Mouse (Mus musculus) right cerebral cortex, postnatal 4 days (tissue): Measurements from ENCODE around the gene Hist1h3e.
A peak's percentile ranks its signal among the peaks of the same experiment; 100 is the strongest.
"Not testable (repeated sequence)": the region's sequence is repeated elsewhere in the genome, so short reads cannot be mapped to it uniquely, and the experiment has no call there.

Source experiments
- DNase-seq: peaks from one replicate; pipeline ENCODE4 v3.0.0-alpha.2; 2022

The Hist1h3e gene

DNA sequence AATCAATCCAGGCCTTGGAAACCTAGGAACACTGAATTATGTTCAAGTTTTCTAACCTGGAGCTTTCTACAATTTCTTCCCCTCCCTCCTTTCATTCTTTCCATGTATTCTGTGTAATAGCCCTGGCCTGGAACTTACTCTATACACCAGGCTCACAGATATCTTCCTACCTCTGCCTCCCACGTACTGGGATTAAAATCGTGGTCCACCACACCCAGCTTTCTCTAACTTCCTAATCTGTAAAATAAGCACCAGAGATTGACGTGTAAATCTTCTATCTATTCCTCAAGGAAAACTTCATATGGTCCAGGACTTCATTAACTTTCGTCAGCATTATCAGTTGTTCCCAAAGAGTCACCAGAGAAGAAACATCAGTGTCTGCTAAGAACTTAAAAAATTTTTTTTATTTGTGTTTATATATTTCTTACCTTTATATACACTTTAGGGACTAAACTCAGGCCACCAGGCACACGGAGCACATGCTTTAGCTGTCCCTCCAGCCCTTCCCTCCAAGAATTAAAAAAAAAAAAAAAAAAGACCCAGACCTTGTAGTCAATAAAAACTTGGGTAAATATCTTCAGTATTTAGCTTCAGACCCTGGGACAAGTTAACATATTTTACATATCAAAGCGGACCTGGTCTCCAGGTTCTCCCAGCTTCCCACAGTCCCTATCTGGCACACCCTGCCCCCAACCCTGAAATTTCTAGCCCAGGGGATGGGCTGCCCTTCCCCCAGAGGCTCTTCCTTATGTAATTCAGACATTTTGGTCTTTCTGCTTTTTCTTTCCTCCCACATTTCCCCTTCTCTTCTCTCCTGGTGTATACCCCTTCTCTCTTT, 20.3 kb upstream of the Hist1h3e start:
- no peak for DNase-seq

DNA sequence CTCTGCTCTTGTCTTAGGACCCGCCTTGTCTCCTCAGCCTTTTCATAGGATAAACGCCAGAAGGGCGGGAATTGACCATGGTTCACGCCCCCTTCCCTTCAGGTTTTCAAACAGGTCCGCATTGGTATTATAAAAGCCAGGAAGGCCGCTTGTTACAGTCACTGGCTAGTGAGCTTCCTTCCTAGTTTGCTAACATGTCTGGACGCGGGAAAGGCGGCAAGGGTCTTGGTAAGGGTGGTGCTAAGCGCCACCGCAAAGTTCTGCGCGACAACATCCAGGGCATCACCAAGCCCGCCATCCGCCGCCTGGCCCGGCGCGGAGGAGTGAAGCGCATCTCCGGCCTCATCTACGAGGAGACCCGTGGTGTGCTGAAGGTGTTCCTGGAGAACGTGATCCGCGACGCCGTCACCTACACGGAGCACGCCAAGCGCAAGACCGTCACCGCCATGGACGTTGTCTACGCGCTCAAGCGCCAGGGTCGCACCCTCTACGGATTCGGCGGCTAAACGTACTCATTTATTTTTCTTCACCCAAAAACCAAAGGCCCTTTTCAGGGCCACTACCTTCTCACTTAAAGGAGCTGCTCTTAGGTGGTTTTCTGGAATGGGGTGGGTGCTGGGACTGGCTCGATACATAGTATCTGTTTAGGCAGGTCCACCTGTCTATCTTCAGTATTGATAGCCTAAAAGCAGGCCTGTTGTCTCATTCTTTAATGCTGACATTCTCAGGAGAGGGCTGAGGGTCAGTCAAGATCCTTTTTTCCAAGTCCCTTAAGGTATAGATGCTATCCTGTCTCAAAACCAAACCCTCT, 19.4 kb upstream of the Hist1h3e start, which contains the start of gene Hist1h4d:
Gene Hist1h4d (plus strand): TSS at position 191 of the 811 bp plus-strand sequence.
- peak; percentile 81 for DNase-seq

DNA sequence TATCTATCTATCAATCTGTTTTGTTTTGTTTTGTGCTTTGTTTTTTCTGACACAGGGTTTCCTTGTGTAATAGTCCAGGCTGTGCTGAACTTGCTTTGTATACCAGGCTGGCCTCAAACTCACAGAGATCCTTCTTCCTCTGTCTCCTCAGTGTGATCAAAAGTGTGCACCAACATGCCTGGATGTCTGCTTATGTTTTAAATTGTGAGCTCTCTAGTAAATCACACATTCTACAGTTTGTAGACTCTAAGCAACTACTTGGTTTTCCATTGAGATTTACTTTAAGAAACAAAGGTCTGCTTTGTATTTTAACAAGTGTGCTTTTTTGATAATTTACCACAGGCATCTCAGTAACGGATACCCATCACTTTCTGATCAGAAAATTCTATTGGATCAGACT, 15.7 kb upstream of the Hist1h3e start:
- no peak for DNase-seq

DNA sequence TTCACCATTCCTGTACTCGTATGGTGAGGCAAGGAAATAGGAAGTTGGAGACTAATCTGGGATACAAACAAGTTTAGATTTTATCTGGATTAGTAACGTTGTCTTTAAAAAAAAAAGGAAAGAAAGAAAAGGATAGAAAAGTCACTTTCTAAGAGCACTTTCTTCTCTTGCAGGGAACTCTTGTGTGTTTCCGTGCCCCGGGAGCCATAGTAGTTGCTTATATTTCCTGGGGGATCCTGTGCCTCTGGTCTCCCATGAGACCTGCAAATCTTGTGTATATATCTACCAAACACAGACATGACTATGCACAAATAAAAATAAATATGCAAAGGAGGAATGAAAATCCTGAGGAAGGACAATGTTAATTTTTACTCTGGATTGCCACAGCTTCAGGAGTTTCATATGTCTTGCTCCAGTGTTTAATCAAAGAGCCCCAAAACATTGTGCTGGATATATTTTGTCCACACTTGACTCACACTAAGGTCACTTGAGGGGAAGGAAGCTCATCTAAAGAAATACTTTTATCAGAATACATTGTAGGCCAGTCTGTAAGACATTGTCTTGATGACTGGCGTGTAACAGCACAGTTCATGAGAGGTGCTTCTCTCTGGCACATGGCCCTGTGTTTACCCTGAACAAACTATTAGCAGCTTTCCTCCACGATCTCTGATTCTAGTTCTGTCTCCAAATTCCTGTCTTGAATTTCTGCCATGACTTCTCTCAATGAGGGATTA, 14.9 kb upstream of the Hist1h3e start:
- DNase-seq = no peak

DNA sequence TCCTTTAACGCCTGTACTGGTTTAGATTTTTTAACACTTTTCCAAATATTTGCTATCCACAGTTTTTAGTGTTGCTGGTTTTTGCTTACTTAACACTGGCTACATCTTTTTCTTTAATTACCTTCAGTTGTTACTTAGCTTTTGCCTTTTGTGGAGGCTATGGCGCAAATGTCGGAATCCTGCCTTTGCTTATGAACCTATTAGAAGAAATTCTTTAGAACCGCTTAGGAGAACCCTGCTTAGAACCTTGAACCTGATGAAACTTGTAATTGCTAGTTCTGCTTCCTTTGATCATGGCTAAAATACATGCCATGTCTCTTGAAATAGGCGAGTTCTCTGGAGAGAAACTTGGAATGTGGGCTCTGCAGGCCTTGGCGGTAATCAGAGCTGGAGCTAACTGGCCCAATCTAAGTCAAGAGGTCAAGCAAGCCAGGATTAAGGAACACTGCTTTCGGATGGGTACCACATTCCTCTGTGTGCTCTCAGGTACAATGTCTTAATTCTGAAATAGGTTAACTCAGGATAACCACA, 14.2 kb upstream of the Hist1h3e start:
- DNase-seq = no peak

DNA sequence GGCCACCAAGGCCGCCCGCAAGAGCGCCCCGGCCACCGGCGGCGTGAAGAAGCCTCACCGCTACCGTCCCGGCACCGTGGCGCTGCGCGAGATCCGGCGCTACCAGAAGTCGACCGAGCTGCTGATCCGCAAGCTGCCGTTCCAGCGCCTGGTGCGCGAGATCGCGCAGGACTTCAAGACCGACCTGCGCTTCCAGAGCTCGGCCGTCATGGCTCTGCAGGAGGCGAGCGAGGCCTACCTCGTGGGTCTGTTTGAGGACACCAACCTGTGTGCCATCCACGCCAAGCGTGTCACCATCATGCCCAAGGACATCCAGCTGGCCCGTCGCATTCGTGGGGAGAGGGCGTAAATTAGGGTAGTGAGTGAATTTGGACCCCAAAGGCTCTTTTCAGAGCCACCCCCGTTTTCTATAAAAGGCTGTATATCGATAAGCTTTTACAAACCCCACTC, 13.7 kb upstream of the Hist1h3e start:
- not testable (repeated sequence) for DNase-seq

DNA sequence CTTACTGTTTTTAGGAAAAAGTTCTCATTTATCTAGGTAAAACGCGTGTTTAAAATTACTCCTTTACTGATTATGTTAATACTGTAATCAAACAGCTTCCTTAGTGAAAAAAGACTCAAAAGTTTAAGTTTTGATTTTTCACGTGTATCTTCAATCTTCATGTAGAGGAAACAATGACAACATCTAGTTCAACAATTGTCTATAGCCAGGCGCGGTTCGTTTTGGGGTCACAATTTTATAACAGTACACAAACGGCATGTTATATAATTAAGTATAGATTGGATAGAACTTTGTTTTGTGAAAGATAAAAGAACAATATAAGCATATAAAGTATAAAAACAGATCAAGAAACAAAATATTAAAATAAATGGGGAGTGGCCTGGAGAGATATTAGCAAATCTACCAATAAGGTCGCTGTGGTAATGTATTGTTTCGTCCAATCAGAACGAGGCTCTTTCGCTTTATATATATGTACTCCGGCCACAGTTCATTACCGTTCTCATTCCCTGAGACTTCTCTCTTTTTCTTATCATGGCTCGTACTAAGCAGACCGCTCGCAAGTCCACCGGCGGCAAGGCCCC, 13.2 kb upstream of the Hist1h3e start, which contains the start of gene Hist1h3d:
Gene Hist1h3d (plus strand): TSS at position 493 of the 581 bp plus-strand sequence.
- DNase-seq = no peak

DNA sequence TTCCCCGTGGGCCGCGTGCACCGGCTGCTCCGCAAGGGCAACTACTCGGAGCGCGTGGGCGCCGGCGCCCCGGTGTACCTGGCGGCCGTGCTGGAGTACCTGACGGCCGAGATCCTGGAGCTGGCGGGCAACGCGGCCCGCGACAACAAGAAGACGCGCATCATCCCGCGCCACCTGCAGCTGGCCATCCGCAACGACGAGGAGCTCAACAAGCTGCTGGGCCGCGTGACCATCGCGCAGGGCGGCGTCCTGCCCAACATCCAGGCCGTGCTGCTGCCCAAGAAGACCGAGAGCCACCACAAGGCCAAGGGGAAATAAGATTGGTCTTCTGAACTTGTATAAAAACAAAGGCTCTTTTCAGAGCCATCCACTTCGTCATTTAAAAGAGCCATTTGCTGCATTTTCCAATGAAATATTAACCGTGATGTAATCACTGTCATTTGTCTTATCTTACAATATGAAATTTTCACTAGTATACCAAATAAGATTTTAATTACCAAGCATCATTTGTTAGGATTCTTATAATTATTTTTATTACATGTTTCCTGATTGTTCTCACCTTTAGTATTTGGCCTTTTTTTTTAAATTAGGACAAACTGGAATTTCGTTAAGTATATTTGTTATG, 12.5 kb upstream of the Hist1h3e start:
- not testable (repeated sequence) for DNase-seq

DNA sequence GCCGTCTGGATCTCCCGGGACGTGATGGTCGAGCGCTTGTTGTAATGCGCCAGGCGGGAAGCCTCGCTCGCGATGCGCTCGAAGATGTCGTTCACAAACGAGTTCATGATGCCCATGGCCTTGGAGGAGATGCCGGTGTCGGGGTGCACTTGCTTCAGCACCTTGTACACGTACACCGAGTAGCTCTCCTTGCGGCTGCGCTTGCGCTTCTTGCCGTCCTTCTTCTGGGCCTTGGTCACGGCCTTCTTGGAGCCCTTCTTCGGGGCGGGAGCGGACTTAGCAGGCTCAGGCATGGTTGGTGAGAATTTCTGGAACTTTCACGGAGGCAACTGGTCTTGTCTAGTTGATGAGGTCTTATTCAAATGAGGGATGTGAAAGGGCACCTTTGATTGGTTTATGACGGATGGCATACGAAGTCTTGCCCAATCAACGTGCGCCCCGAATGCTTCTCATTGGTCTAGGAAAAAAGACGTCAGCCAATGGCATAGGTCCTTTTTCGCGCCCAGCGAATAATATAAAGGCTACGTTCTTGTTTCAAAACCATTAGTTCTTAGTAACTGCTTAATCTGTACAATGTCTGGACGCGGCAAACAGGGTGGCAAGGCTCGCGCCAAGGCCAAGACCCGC, 11.8 kb upstream of the Hist1h3e start, which contains the start of the genes Hist1h2bf and Hist1h2ad:
Gene Hist1h2bf (minus strand): TSS at position 299 of the 627 bp plus-strand sequence.
Gene Hist1h2ad (plus strand): TSS at position 484 of the 627 bp plus-strand sequence.
- DNase-seq = peak; percentile 77

DNA sequence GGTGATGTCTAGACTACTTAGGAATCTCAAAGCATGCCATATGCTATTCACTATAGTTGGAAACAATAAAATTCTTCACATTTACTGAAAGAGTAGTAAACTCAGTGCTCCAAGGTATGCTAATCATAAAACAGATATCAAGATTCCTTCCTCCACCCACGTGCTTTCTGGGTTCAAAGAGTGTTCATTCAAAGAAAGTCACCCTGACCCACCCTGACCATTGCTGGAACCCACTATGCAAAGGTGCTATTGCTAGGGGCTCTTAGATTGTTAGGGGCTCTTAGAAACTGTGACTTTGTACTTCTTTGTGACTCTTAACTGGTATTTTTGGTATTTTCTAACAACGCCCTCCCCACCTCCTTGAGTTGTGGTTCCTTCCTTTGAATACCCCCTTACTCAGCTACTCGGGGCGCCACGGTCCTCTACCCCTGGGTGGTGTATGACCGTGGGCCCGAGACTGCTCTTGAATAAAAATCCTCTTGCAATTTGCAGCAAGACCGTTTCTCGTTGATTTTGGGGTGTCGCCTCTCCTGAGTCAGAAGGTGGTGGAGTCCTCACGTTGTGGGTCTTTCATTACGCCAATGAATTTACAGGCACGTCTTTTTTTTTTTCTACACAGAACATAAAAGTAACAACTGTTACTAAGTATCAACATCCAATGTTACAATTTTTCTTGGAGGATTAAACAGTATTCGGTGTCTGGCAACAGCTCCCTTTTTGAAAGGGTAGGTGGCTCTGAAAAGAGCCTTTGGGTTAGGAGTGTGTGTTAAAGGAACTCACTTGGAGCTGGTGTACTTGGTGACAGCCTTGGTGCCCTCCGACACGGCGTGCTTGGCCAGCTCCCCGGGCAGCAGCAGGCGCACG, 11.1 kb upstream of the Hist1h3e start:
- DNase-seq = not testable (repeated sequence)

DNA sequence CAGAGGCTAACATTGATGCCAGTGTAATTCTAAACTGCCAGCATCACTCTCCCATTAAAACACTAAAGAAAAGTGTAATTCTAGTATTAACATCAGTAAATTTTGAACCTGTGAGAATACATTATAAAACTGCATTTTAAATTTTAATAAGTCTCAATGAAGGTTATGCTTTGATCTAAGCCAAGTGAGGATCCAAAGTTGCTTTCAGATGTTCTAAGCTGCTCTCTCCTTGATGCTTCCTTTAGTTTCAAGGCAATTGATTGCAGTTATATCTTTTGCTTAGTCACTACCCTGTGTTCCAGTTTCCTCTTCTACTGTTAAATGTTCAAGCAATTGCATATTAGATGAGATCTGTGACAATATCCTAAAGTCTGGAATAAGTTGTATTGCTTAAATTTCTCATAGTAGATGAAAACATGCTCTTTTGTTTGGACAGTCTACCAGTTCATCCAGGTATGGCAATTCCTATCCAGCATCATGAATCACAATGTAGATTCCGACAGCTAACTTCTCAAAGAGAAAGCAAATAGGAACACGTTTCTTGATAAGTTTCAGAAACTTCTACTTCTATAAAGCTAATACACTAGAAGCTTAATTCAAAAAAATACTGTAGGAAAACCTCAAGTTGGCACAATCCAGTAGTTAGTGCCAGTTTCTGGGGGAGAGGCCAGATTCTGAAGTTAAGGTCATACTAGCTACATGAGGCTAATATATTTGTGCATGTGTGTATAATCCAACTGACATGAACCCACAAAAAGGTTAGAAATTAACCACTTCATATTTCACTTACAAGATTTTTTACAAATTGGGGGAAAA, 10.3 kb upstream of the Hist1h3e start:
- no peak for DNase-seq

DNA sequence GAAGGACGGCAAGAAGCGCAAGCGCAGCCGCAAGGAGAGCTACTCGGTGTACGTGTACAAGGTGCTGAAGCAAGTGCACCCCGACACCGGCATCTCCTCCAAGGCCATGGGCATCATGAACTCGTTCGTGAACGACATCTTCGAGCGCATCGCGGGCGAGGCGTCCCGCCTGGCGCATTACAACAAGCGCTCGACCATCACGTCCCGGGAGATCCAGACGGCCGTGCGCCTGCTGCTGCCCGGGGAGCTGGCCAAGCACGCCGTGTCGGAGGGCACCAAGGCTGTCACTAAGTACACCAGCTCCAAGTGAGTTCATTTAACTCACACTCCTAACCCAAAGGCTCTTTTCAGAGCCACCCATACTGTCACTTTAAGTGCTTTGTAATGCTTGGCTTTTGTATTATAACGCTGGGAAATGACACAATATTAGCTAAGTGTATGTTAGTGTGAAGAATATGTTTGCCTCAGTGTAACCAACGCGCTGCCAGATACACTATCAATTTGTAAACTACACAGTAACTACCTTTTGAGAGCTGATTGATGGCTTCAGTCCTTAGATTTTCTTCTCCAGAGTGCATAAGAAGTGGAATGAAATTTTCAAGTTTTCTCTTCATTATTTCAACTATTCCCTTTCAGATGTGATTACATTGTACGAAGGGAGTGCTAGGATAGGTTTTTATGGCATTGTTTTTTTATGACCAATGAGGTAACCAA, 9.5 kb upstream of the Hist1h3e start:
- DNase-seq = not testable (repeated sequence)

DNA sequence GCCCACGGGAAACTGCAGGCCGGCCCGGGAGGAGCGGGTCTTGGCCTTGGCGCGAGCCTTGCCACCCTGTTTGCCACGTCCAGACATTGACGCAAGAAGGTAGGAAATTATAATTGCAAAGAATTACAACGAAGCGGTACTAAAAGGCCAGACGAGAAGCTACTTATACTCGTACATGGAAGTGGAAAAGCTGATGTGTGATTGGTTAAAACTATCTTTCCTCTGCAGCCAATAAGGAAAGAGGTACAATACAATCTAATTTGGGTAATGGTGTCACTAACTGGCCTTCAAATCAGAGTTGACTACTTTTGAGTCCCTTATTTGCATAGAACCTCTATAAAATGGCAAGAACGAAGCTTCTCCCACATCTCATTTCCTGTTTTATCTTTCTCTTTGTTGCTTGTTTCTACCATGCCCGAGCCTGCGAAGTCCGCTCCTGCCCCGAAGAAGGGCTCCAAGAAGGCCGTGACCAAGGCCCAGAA, 8.9 kb upstream of the Hist1h3e start, which contains the start of the genes Hist1h2ae and Hist1h2bg:
Gene Hist1h2ae (minus strand): TSS at position 199 of the 482 bp plus-strand sequence.
Gene Hist1h2bg (plus strand): TSS at position 375 of the 482 bp plus-strand sequence.
- DNase-seq = peak; percentile 53

DNA sequence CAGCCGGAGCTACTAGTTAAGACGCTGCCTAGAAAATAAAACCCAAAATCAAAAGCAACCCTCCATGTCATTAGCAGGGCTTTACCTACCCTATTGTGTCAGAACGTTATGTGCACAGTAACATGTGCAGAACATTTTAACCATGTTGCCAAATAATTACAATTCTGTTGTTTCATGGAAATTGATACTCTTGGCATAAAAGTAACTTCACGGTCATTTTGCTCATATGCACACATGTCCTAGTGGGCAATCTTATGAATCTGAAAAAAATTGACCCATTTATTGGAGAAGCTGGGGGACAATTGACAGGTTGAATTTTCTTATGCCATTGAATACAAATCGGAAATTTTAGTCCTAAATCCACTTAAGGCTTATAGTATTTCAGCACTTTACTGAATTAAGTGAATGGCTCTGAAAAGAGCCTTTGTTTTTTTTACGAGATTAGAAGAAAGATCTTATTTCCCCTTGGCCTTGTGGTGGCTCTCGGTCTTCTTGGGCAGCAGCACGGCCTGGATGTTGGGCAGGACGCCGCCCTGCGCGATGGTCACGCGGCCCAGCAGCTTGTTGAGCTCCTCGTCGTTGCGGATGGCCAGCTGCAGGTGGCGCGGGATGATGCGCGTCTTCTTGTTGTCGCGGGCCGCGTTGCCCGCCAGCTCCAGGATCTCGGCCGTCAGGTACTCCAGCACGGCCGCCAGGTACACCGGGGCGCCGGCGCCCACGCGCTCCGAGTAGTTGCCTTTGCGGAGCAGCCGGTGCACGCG, 8.3 kb upstream of the Hist1h3e start:
- not testable (repeated sequence) for DNase-seq

DNA sequence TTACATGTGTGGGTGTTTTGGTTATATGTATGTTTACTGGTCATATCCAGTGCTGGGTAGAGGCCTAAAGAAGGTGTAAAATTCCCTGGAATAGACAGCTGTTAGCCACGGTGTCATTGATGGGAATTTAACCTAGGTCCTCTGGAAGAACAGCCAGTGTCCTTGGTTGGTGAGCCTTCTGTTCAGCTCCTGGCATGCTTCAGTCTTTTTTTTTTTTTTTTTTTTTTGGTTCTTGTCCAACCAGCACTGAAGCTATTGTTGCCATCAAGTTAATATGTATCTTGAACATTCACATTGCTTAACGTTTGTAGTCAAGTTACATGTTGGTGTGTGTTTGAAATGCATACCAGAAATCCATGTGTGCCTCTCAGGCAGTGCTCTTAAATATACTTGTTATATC, 2.3 kb upstream of the Hist1h3e start:
- no peak for DNase-seq

DNA sequence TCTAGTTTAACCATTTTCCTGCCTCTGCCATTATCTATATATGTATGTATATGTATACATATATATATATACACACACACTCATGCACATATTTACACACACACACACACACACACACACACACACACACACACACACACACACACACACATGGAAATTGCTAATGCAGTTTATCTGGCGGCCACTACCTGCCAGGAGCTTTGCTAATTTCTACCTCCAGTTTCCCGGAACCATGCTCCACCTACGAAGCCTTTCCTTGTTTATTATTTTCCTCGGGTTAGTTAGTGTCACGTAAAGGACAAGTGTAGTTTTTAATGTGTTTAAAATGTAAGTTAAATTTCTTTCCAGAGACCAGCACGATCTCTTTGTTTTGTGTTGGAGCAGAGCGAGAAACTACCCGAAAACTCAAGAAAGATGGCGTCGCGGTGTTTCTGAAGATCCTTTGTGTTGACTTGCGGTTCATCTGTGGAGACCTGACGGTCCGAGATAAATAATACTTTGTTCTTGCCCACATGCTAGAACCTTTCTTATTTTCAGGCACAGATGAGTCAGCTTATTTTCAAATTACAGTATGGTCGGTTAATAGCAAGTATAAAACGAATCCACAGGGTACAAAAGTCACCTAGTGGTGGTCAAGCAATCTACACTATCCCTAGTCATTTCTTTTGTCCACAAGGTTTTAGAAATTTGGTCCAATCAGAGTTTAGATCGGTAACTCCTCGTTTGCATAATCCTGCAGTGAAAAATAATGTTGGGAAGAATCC, 712 bp upstream of the Hist1h3e start:
- peak; percentile 28 for DNase-seq

DNA sequence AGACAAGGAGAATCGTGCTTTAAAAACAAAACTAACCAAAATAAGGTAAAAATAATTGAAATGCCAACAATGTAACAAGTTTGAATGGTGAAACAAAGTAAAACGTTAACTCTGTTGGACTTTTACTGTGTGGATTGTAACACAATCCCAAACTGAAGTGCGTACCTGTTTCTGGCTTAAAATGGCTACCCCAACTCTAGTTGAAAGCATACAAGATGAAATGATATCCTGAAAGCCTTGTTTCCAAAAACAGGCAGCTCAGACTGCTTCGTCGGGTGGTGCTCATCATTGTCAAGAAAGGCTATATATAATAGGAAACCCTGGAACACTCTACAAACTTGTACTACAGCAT, 662 bp downstream of the Hist1h3e start:
- DNase-seq = not testable (repeated sequence)
